Mouse (Mus musculus) heart, adult 2 months (tissue): ENCODE results near the gene 2300009A05Rik. TPM values are rescaled to one million over a fixed set of nuclear protein-coding genes. Genes with fewer than 3 reads are reported as not detected.

ENCODE experiments used
- DNase-seq, 2 experiments: peaks; one replicate each; pipeline ENCODE4 v3.0.0; 2021
- H3K27ac ChIP-seq: fragments of 200-600 bp; 2 replicates; pipeline ENCODE4 v1.8.1; 2022
- H3K27me3 ChIP-seq: fragments of 200-500 bp; 2 replicates; pipeline ENCODE4 v1.6.1; 2012; ENCODE audit warnings: mild to moderate bottlenecking, low read length, inconsistent platforms, mixed read lengths; ENCODE audit not compliant: control insufficient read depth, insufficient read depth
- H3K36me3 ChIP-seq: fragments of 200-500 bp; 2 replicates; pipeline ENCODE4 v1.6.1; 2012; ENCODE audit warnings: low read length, inconsistent platforms; ENCODE audit not compliant: control insufficient read depth, insufficient read depth
- H3K4me1 ChIP-seq: fragments of 200-500 bp; 2 replicates; pipeline ENCODE4 v1.6.1; 2011; ENCODE audit warnings: low read length; ENCODE audit not compliant: control insufficient read depth, insufficient read depth
- H3K4me3 ChIP-seq: fragments of 200-600 bp; 2 replicates; pipeline ENCODE4 v1.8.1; 2022
- H3K79me2 ChIP-seq: fragments of 200-500 bp; replicated peaks from 2 replicates; pipeline ENCODE4 v1.6.1; 2012; ENCODE audit warnings: mild to moderate bottlenecking, inconsistent platforms, low read length, moderate library complexity, mixed read lengths; ENCODE audit not compliant: control insufficient read depth, insufficient read depth
- H3K9ac ChIP-seq: fragments of 200-500 bp; 2 replicates; pipeline ENCODE4 v1.6.1; 2012; ENCODE audit warnings: low read depth, mild to moderate bottlenecking, control low read depth, inconsistent platforms, low read length, mixed read lengths
- CTCF ChIP-seq: fragments of 200-600 bp; IDR thresholded peaks from 2 replicates; pipeline ENCODE4 v1.8.1; 2022; ENCODE audit warnings: antibody characterized with exemption, mild to moderate bottlenecking, moderate library complexity
- EP300 ChIP-seq: fragments of 200-500 bp; IDR thresholded peaks from 2 replicates; pipeline ENCODE4 v1.6.1; 2011; ENCODE audit warnings: low read depth, low read length, control low read depth; ENCODE audit not compliant: insufficient read depth
- POLR2A ChIP-seq: fragments of 200-500 bp; IDR thresholded peaks from 2 replicates; pipeline ENCODE4 v1.6.1; 2011; ENCODE audit warnings: mild to moderate bottlenecking, low read depth, low read length, control low read depth; ENCODE audit not compliant: insufficient read depth
- WGBS: fragments of 180-500 bp; shearing (Covaris S2); methylation state at CpG from one replicate; pipeline ENCODE4 v1.1.7; 2018; 5-methylcytosine and 5-hydroxymethylcytosine counted together
- intact Hi-C: fragments of 180-260 bp; cut with DNase I; formaldehyde crosslinking; loops from one replicate; pipeline ENCODE4 v1.15.1; 2025
- polyA plus RNA-seq: library from polyadenylated mRNA; depleted of rRNA; stranded (reverse); fragments of >200 nt; gene quantifications from 2 replicates; pipeline ENCODE4 v1.2.3, GENCODE M21; 2012; rRNA removed
- total RNA-seq, 2 experiments: library from RNA; stranded (reverse); gene quantifications; 2 replicates each; pipeline ENCODE4 v1.2.3; 2021

The 2300009A05Rik gene
- total and polyA plus RNA-seq, 3 experiments, result 30.7 to 55.5 (median 34.4) TPM

DNA sequence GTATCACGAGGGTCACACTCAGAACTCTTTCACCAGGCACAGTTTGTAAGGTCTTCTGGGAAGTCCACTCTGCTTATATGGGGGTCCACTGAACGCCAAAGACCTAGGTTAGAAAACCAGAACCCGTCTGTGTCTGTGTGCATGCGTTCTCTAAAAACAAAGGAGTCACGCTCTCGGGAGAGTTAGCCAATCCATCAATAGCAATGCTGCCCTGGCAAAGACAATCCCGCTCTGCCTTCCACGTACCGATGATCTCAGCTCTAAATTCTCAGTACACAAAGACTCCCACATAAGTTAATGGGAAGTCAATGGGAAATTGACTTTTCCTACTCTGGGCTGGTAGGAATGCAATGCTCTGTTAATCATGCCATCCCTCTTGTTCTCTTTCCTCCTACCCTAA, 42.8 kb downstream of the 2300009A05Rik start:
- intact Hi-C loops, result no loop called here
- Histone ChIP-seq H3K27ac (no peak overlapping the region), H3K4me1 (no peaks in the 10 kb centered on the region), H3K4me3 (no peak overlapping the region), H3K36me3 (no peaks in the 10 kb centered on the region), H3K79me2 (no peaks in the 10 kb centered on the region; the same call in 1 of the 2 replicates), H3K27me3 (no peaks in the 10 kb centered on the region), H3K9ac (no peak overlapping the region)
- TF ChIP-seq POLR2A (no peak), CTCF (no peak), EP300 (no peak)
- no peak for DNase-seq
- 75% methylated on average over 9 of the region's 9 CpGs for WGBS

DNA sequence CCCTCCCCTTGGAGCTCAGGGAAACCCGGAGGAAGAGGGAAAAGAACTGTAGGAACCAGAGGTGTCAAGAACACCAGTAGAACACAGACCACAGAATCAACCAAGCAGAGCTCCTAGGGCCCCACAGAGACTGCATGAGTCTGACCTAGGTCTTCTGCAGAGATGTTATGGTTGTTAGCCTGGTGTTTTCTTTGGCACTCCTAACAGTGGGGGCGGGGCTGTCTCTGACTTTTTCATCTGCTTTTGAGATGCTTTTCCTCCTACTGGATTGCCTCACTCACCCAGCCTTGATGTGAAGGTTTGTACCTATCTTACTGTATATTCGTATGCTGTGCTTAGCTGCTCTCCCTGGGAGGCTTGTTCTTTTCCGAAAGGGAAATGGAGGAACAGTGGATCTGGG, 44.9 kb downstream of the 2300009A05Rik start:
- no peak for DNase-seq

DNA sequence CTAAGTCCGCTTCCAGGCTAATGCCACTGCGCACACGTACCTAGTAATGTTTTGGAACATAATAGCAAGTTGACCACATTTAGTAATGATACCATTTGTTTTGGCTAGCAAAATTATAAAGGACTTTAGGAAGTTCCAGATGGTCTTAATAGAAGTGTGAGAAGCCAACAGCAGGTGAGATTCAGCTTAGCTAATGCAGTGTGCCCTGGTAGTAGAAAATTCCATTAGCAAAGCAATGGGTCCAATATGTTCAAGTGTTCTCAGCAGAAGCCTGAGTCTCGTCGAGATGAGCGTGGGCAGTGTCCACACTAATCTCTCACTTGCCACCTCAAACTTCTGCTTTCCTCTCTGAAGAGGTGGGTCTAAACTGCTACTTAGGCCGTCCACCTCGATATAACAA, 49.0 kb downstream of the 2300009A05Rik start:
- 91% methylated on average over 8 of the region's 8 CpGs for WGBS
- no peaks in the 10 kb centered on the region for H3K27me3 ChIP-seq
- DNase-seq, result no peak
- no peak overlapping the region for H3K27ac ChIP-seq
- no peaks in the 10 kb centered on the region; the same call in 1 of the 2 replicates for H3K4me1 ChIP-seq
- no peaks in the 10 kb centered on the region; the same call in 1 of the 2 replicates for H3K36me3 ChIP-seq
- TF ChIP-seq CTCF, result no peak
- peaks cover 1% of the 10 kb centered on the region for H3K79me2 ChIP-seq
- H3K9ac ChIP-seq, result no peak overlapping the region
- H3K4me3 ChIP-seq, result no peak overlapping the region
- intact Hi-C loops, result no loop called here

More for the DNA sequence above, 44.9 kb downstream of the 2300009A05Rik start:
- H3K79me2 ChIP-seq, result peaks cover 1% of the 10 kb centered on the region; the same call in 1 of the 2 replicates
- intact Hi-C loops, result no loop called here
- H3K27me3 ChIP-seq, result no peaks in the 10 kb centered on the region
- no peak overlapping the region for H3K9ac ChIP-seq
- no peak overlapping the region for H3K27ac ChIP-seq
- WGBS, result 68% methylated on average over 4 of the region's 4 CpGs
- no peak for TF ChIP-seq POLR2A
- TF ChIP-seq CTCF, result no peak
- TF ChIP-seq EP300, result no peak
- H3K4me3 ChIP-seq, result no peak overlapping the region
- H3K4me1 ChIP-seq, result no peaks in the 10 kb centered on the region
- H3K36me3 ChIP-seq, result no peaks in the 10 kb centered on the region

DNA sequence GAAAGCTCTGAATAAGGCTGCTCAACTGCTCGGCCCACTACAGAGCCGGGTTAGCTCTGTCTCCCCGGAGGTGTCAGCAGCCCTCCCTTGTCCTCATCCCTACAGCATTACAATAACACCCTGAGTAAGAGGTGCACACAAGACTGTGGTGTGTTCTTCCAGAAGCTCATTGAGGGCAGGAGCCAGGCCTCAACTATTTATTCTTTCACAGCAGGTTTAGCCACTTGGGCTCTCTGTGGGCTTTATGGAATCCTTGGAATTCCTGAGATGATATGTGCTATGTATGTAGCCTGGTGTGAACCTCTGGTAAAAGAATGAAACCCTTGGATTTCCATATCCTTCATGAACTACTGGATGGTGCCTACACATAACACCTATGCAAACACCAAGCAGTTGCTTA, 49.8 kb downstream of the 2300009A05Rik start:
- Histone ChIP-seq H3K9ac (no peak overlapping the region), H3K4me3 (no peak overlapping the region), H3K27me3 (no peaks in the 10 kb centered on the region), H3K36me3 (no peaks in the 10 kb centered on the region; the same call in 1 of the 2 replicates), H3K79me2 (peaks cover 1% of the 10 kb centered on the region), H3K4me1 (no peaks in the 10 kb centered on the region; the same call in 1 of the 2 replicates), H3K27ac (no peak overlapping the region)
- intact Hi-C loops, result no loop called here
- no peak for DNase-seq
- 90% methylated on average over 3 of the region's 3 CpGs for WGBS
- TF ChIP-seq POLR2A, result no peak
- TF ChIP-seq CTCF, result no peak
- no peak for TF ChIP-seq EP300

DNA sequence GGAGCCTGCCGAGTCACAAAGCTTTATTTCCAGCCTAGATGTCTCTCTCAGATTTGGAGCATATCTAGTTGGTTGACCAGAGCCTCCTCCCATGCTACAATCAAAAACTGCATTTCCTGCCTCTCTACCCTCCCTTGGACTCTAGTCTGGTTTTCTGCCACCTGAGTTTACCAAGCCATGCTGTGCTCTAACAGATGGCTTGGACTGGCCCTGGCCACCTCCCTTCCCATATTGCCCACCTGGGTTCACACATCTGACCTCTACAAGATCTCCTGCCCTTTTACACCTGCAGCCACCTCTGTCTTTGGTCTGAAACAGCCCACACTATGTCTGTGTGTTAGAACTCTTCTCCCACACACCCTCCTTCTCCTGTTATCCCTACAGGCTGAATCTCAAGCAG, 50.9 kb downstream of the 2300009A05Rik start:
- WGBS, result 76% methylated on average over 1 of the region's 1 CpGs

DNA sequence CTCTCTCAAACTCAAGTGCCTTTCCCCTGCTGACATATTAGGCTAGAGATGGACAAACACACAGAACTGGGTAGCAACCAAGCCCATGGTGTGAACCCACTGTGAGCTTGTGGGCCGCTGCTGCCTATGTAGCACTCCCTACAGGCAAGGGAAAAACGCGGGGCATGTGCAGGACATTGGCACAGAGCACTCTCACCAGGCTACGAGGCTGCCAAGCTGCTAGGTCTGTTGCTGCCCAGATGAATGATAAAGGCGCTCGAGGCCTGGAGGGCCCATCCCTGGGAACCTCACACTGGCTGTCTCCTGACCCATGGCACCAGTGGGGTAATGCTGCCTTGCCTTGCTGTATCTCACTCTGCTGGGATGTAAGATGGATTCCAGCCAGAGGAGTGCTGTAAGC, 53.0 kb downstream of the 2300009A05Rik start:
- DNase-seq, result peak; percentile 27 to 48
- no peaks in the 10 kb centered on the region; the same call in 1 of the 2 replicates for H3K36me3 ChIP-seq
- H3K4me3 ChIP-seq, result no peak overlapping the region
- peaks cover 1% of the 10 kb centered on the region; the same call in 1 of the 2 replicates for H3K79me2 ChIP-seq
- TF ChIP-seq CTCF, result peak; percentile 19; the same call in 1 of the 2 replicates
- TF ChIP-seq POLR2A, result no peak
- no peak overlapping the region for H3K27ac ChIP-seq
- WGBS, result 71% methylated on average over 6 of the region's 6 CpGs
- H3K27me3 ChIP-seq, result no peaks in the 10 kb centered on the region
- no peaks in the 10 kb centered on the region; the same call in 1 of the 2 replicates for H3K4me1 ChIP-seq
- no peak overlapping the region for H3K9ac ChIP-seq
- intact Hi-C loops, result no loop called here

More for the DNA sequence above, 50.9 kb downstream of the 2300009A05Rik start:
- no peaks in the 10 kb centered on the region; the same call in 1 of the 2 replicates for H3K36me3 ChIP-seq
- H3K9ac ChIP-seq, result no peak overlapping the region
- DNase-seq, result no peak
- peaks cover 1% of the 10 kb centered on the region; the same call in 1 of the 2 replicates for H3K79me2 ChIP-seq
- intact Hi-C loops, result no loop called here
- H3K27ac ChIP-seq, result no peak overlapping the region
- no peaks in the 10 kb centered on the region for H3K27me3 ChIP-seq
- no peak overlapping the region for H3K4me3 ChIP-seq
- TF ChIP-seq EP300, result no peak
- TF ChIP-seq POLR2A, result no peak
- no peak for TF ChIP-seq CTCF
- H3K4me1 ChIP-seq, result no peaks in the 10 kb centered on the region; the same call in 1 of the 2 replicates

Other genes starting within 250 kb of the 2300009A05Rik start
- gene Map2k5, start 21.3 kb downstream of the 2300009A05Rik start, total RNA-seq, result 10 to 100 TPM; 17.9 to 20.7 TPM
- gene Map2k5, start 21.3 kb downstream of the 2300009A05Rik start, polyA plus RNA-seq, result 31.8 and 34.2 TPM in 2 replicates
- not detected for gene Iqch, start 203.2 kb upstream of the 2300009A05Rik start, total RNA-seq
- 0.06 TPM in 1 of 2 replicates, not detected in the other for gene Iqch, start 203.2 kb upstream of the 2300009A05Rik start, polyA plus RNA-seq
- gene Aagab, start 203.4 kb upstream of the 2300009A05Rik start, total RNA-seq, result 10 to 100 TPM; 17.0 to 19.2 TPM
- gene Aagab, start 203.4 kb upstream of the 2300009A05Rik start, polyA plus RNA-seq, result 6.8 and 10.9 TPM in 2 replicates